27 mouse cellular contexts compared by ENCODE assay signal in genomic region chr10:32815210-32815883, GRCm38 (mm10).
DNase-seq lines count a peak whose midpoint lies in the region; ATAC-seq and TF ChIP-seq lines count a peak whose summit lies in the region.
"Had no signal": no experiment of that assay in that cellular context is flagged by ENCODE, and none has a peak within 500 bp of the region (broad histone marks: within the 10 kb centered on the region; RNA-seq: fewer than 3 reads in every experiment).

No protein-coding gene starts in this region.

- H3K9ac ChIP-seq in forebrain, embryonic 13.5 days: no peak overlapping the region
- no peak overlapping the region for H3K9ac ChIP-seq in forebrain, embryonic 15.5 days (replicated peaks)
- H3K9ac ChIP-seq in forebrain, embryonic 12.5 days: no peak overlapping the region
- H3K9ac ChIP-seq in forebrain, postnatal 0 days: no peak overlapping the region
- H3K9ac ChIP-seq: embryonic facial prominence, embryonic 13.5 days; embryonic facial prominence, embryonic 15.5 days had no signal

- no peak overlapping the region for H3K27ac ChIP-seq in forebrain, embryonic 13.5 days
- no peak overlapping the region for H3K27ac ChIP-seq in forebrain, embryonic 10.5 days
- 0 out of 2 replicates have a peak overlapping the region, but pooled peaks have one; percentile 19 for H3K27ac ChIP-seq in forebrain, embryonic 15.5 days (replicated peaks)
- H3K27ac ChIP-seq in forebrain, embryonic 12.5 days: no peak overlapping the region
- H3K27ac ChIP-seq in forebrain, postnatal 0 days (ENCODE audit: low read depth, low read length): no peak overlapping the region
- H3K27ac ChIP-seq: embryonic facial prominence, embryonic 13.5 days; embryonic facial prominence, embryonic 15.5 days had no signal

- no peaks in the 10 kb centered on the region for H3K9me3 ChIP-seq in forebrain, embryonic 13.5 days (replicated peaks)
- no peaks in the 10 kb centered on the region for H3K9me3 ChIP-seq in forebrain, embryonic 10.5 days
- no peaks in the 10 kb centered on the region for H3K9me3 ChIP-seq in forebrain, embryonic 15.5 days
- H3K9me3 ChIP-seq in forebrain, embryonic 12.5 days: no peaks in the 10 kb centered on the region
- no peaks in the 10 kb centered on the region for H3K9me3 ChIP-seq in forebrain, postnatal 0 days (ENCODE audit: low read length)
- H3K9me3 ChIP-seq: embryonic facial prominence, embryonic 13.5 days; embryonic facial prominence, embryonic 15.5 days; G1E had no signal

- peak; percentile 85 for ATAC-seq in forebrain, embryonic 13.5 days
- peak; percentile 89 for ATAC-seq in forebrain, embryonic 15.5 days (replicated peaks)
- ATAC-seq in forebrain, embryonic 12.5 days (ENCODE audit: low FRiP score): no peak
- ATAC-seq in forebrain, postnatal 0 days: peak; percentile 42; the same call in 1 of the 2 replicates
- no peak for ATAC-seq in megakaryocyte progenitor cell, adult 5-6 weeks (replicated peaks; ENCODE audit: poor library complexity)
- ATAC-seq: activated CD4-positive, CD25-positive, alpha-beta regulatory T cell, adult 4 months; CD4-positive, CD25-positive, alpha-beta regulatory T cell, adult 4 months; Patski had no signal

- no peaks in the 10 kb centered on the region for H3K27me3 ChIP-seq in forebrain, embryonic 13.5 days
- no peaks in the 10 kb centered on the region for H3K27me3 ChIP-seq in forebrain, embryonic 10.5 days (ENCODE audit: poor library complexity, severe bottlenecking)
- H3K27me3 ChIP-seq in forebrain, embryonic 15.5 days: no peaks in the 10 kb centered on the region
- H3K27me3 ChIP-seq in forebrain, embryonic 12.5 days: no peaks in the 10 kb centered on the region
- no peaks in the 10 kb centered on the region for H3K27me3 ChIP-seq in forebrain, postnatal 0 days (ENCODE audit: insufficient read depth, low read length)
- H3K27me3 ChIP-seq: CH12.LX; embryonic facial prominence, embryonic 13.5 days; embryonic facial prominence, embryonic 15.5 days; Patski had no signal

- no peak overlapping the region for H3K4me3 ChIP-seq in forebrain, embryonic 13.5 days
- no peak overlapping the region for H3K4me3 ChIP-seq in forebrain, embryonic 10.5 days
- H3K4me3 ChIP-seq in forebrain, embryonic 15.5 days: no peak overlapping the region
- H3K4me3 ChIP-seq in forebrain, embryonic 12.5 days (replicated peaks): no peak overlapping the region
- H3K4me3 ChIP-seq in forebrain, postnatal 0 days (ENCODE audit: low read depth, low read length): no peak overlapping the region
- H3K4me3 ChIP-seq: embryonic facial prominence, embryonic 13.5 days; embryonic facial prominence, embryonic 15.5 days; erythroblast, embryonic 14.5 days had no signal

- H3K36me3 ChIP-seq in forebrain, embryonic 13.5 days (ENCODE audit: poor library complexity, severe bottlenecking): no peaks in the 10 kb centered on the region
- no peaks in the 10 kb centered on the region for H3K36me3 ChIP-seq in forebrain, embryonic 10.5 days (replicated peaks)
- H3K36me3 ChIP-seq in forebrain, embryonic 15.5 days: no peaks in the 10 kb centered on the region
- H3K36me3 ChIP-seq in forebrain, embryonic 12.5 days (replicated peaks): no peaks in the 10 kb centered on the region
- H3K36me3 ChIP-seq in forebrain, postnatal 0 days (ENCODE audit: insufficient read depth): no peaks in the 10 kb centered on the region
- H3K36me3 ChIP-seq: embryonic facial prominence, embryonic 13.5 days; embryonic facial prominence, embryonic 15.5 days; G1E had no signal

- 74% methylated on average over 4 of the region's 4 CpGs for WGBS in forebrain, embryonic 13.5 days
- WGBS in forebrain, embryonic 10.5 days: 90% methylated on average over 4 of the region's 4 CpGs
- WGBS in forebrain, embryonic 15.5 days: 53% methylated on average over 4 of the region's 4 CpGs
- 84% methylated on average over 4 of the region's 4 CpGs for WGBS in forebrain, embryonic 12.5 days
- 47% methylated on average over 4 of the region's 4 CpGs for WGBS in forebrain, postnatal 0 days

- no peak overlapping the region for H3K4me2 ChIP-seq in forebrain, embryonic 13.5 days
- H3K4me2 ChIP-seq in forebrain, embryonic 15.5 days (replicated peaks): no peak overlapping the region
- no peak overlapping the region for H3K4me2 ChIP-seq in forebrain, embryonic 12.5 days
- no peak overlapping the region for H3K4me2 ChIP-seq in forebrain, postnatal 0 days (ENCODE audit: low read depth)
- H3K4me2 ChIP-seq: embryonic facial prominence, embryonic 13.5 days; embryonic facial prominence, embryonic 15.5 days had no signal

- DNase-seq in forebrain, embryonic 10.5 days (ENCODE audit: extremely low spot score, low spot score): no peak
- peak; percentile 13 for DNase-seq in layer of hippocampus, adult 9-10 months (ENCODE audit: low spot score)
- no peak for DNase-seq in layer of hippocampus, postnatal 10 days (ENCODE audit: low spot score in 2 of 2)
- peak; percentile 11 for DNase-seq in forebrain, postnatal 0 days
- DNase-seq: adrenal gland, adult 8-10 months; adrenal gland, postnatal 14 days; adrenal gland, postnatal 36 days; B cell, adult 2 months; cerebellum, adult 11 months; cerebellum, adult 18-20 months; cerebellum, adult 8-10 months; cerebellum, adult 9-11 months; cerebellum, postnatal 14 days; cerebellum, postnatal 36 days; embryo, embryonic 11 days had no signal

- no peak for TF ChIP-seq CTCF in forebrain, postnatal 0 days (IDR thresholded peaks at IDR 0.05; ENCODE audit: low read depth)

- no peaks in the 10 kb centered on the region for H3K4me1 ChIP-seq in forebrain, embryonic 13.5 days
- H3K4me1 ChIP-seq in forebrain, embryonic 10.5 days: no peaks in the 10 kb centered on the region
- H3K4me1 ChIP-seq in forebrain, embryonic 15.5 days: peaks cover 8% of the 10 kb centered on the region; the same call in 1 of the 2 replicates
- H3K4me1 ChIP-seq in forebrain, embryonic 12.5 days: no peaks in the 10 kb centered on the region
- no peaks in the 10 kb centered on the region for H3K4me1 ChIP-seq in forebrain, postnatal 0 days (ENCODE audit: insufficient read depth)
- H3K4me1 ChIP-seq: embryonic facial prominence, embryonic 13.5 days; embryonic facial prominence, embryonic 15.5 days had no signal

Comparison
In these comparisons a context has a peak if more than half of its experiments do, and no peak if none do; other contexts are left out.
1. ATAC-seq: peak in forebrain, embryonic 13.5 days (single experiment), forebrain, embryonic 15.5 days (single experiment) and forebrain, postnatal 0 days (single experiment); none in forebrain, embryonic 12.5 days (single experiment) and megakaryocyte progenitor cell, adult 5-6 weeks (single experiment).
2. DNase-seq: peak in layer of hippocampus, adult 9-10 months (single experiment) and forebrain, postnatal 0 days (single experiment); none in forebrain, embryonic 10.5 days (single experiment) and layer of hippocampus, postnatal 10 days (0 of 2).